22 mouse cellular contexts compared by ENCODE assay signal in genomic region chr6:47963051-47963450, GRCm38 (mm10). TPM values are rescaled to one million over a fixed set of nuclear protein-coding genes. Genes with fewer than 3 reads are reported as not detected.
DNase-seq lines count a peak whose midpoint lies in the region; ATAC-seq and TF ChIP-seq lines count a peak whose summit lies in the region.
"Had no signal": no experiment of that assay in that cellular context is flagged by ENCODE, and none has a peak within 500 bp of the region (broad histone marks: within the 10 kb centered on the region; RNA-seq: fewer than 3 reads in every experiment).

No protein-coding gene starts in this region.

- no peaks in the 10 kb centered on the region for H3K4me1 ChIP-seq in G1E (ENCODE audit: insufficient read depth, low read depth, low read length)
- no peaks in the 10 kb centered on the region for H3K4me1 ChIP-seq in midbrain, embryonic 14.5 days (ENCODE audit: control insufficient read depth, insufficient read depth, low read length)
- H3K4me1 ChIP-seq: embryonic facial prominence, embryonic 15.5 days; forebrain, embryonic 12.5 days; heart, embryonic 13.5 days; hindbrain, embryonic 15.5 days had no signal

- TF ChIP-seq CTCF in G1E (IDR thresholded peaks at IDR 0.05; ENCODE audit: low read depth, low read length): no peak

- intact Hi-C loops in left cerebral cortex, postnatal 25 days (cut with DNase I): no loop called here
- intact Hi-C loops in left cerebral cortex, postnatal 4 days (cut with DNase I): no loop called here

- peaks cover 77% of the 10 kb centered on the region for H3K36me3 ChIP-seq in G1E (replicated peaks)
- H3K36me3 ChIP-seq in midbrain, embryonic 14.5 days (ENCODE audit: control insufficient read depth, insufficient read depth, low read length): peaks cover 57% of the 10 kb centered on the region

- H3K4me3 ChIP-seq in G1E (ENCODE audit: low read depth, low read length): no peak overlapping the region
- no peak overlapping the region for H3K4me3 ChIP-seq in midbrain, embryonic 14.5 days (replicated peaks; ENCODE audit: low read depth, low read length)
- H3K4me3 ChIP-seq: embryonic facial prominence, embryonic 15.5 days; forebrain, embryonic 12.5 days; gastrocnemius, adult 2 months; heart, embryonic 13.5 days; hindbrain, embryonic 15.5 days had no signal

- H3K9ac ChIP-seq in midbrain, embryonic 14.5 days (replicated peaks; ENCODE audit: low read length): no peak overlapping the region
- H3K9ac ChIP-seq: embryonic facial prominence, embryonic 15.5 days; forebrain, embryonic 12.5 days; heart, embryonic 13.5 days; hindbrain, embryonic 15.5 days had no signal

- WGBS in midbrain, embryonic 14.5 days: 89% methylated on average over 7 of the region's 7 CpGs

- no peaks in the 10 kb centered on the region for H3K27me3 ChIP-seq in G1E (ENCODE audit: insufficient read depth, low read length)
- H3K27me3 ChIP-seq in midbrain, embryonic 14.5 days (ENCODE audit: control insufficient read depth, insufficient read depth, low read length): no peaks in the 10 kb centered on the region
- H3K27me3 ChIP-seq: embryonic facial prominence, embryonic 15.5 days; forebrain, embryonic 12.5 days; hindbrain, embryonic 15.5 days had no signal

- peak; percentile 70 for ATAC-seq in G1E (ENCODE audit: extremely low read depth, insufficient number of reproducible peaks, low FRiP score, poor library complexity, severe bottlenecking)
- ATAC-seq in midbrain, embryonic 14.5 days (ENCODE audit: low FRiP score, low TSS enrichment): no peak
- ATAC-seq: intestine, embryonic 16.5 days had no signal

- H3K4me2 ChIP-seq in midbrain, embryonic 14.5 days (ENCODE audit: low read length): no peak overlapping the region
- H3K4me2 ChIP-seq: embryonic facial prominence, embryonic 15.5 days; forebrain, embryonic 12.5 days; heart, embryonic 13.5 days; hindbrain, embryonic 15.5 days had no signal

- DNase-seq in frontal cortex, adult 2 months (ENCODE audit: extremely low spot score in 1 of 2, low spot score in 1 of 2): peak; percentile 14 to 51
- DNase-seq in frontal cortex, postnatal 10 days (ENCODE audit: low spot score in 2 of 2): no peak
- peak; percentile 18 to 69 for DNase-seq in left cerebral cortex, postnatal 25 days (ENCODE audit: low spot score in 2 of 2)
- no peak for DNase-seq in left cerebral cortex, postnatal 4 days
- no peak for DNase-seq in G1E (ENCODE audit: low spot score)
- DNase-seq in adrenal gland, postnatal 25 days: peak; percentile 28
- no peak for DNase-seq in kidney, adult 8-10 months
- DNase-seq in midbrain, embryonic 14.5 days: no peak
- DNase-seq: cerebellum, adult 11 months; cerebellum, postnatal 14 days; embryo, embryonic 11 days; gastrocnemius, adult 2 months; heart, postnatal 36 days; kidney, postnatal 14 days; liver; lung, adult 18-20 months; thymus, adult 2 months had no signal

- H3K27ac ChIP-seq in midbrain, embryonic 14.5 days (replicated peaks; ENCODE audit: low read depth, low read length): no peak overlapping the region
- H3K27ac ChIP-seq: embryonic facial prominence, embryonic 15.5 days; forebrain, embryonic 12.5 days; gastrocnemius, adult 2 months; heart, embryonic 13.5 days; hindbrain, embryonic 15.5 days had no signal

- H3K9me3 ChIP-seq in G1E (replicated peaks): no peaks in the 10 kb centered on the region
- no peaks in the 10 kb centered on the region for H3K9me3 ChIP-seq in midbrain, embryonic 14.5 days (ENCODE audit: control insufficient read depth, low read length)
- H3K9me3 ChIP-seq: embryonic facial prominence, embryonic 15.5 days; forebrain, embryonic 12.5 days; heart, embryonic 13.5 days; hindbrain, embryonic 15.5 days had no signal

RNA-seq across cellular contexts. Expression of gene Zfp956, which starts 9.9 kb away (rescaled TPM):
- polyA plus RNA-seq in frontal cortex, adult 2 months (2012; rRNA removed): 28.6 and 34.0 TPM in 2 replicates
- total RNA-seq in left cerebral cortex, postnatal 25 days (2021): 10 to 100 TPM; 19.4 to 19.7 TPM
- 10 to 100 TPM; 23.2 to 28.7 TPM for total RNA-seq in left cerebral cortex, postnatal 4 days (2021)
- total RNA-seq in G1E (2014; fragmentation: Nextera tagmentation) (6.2 and 6.5 TPM in 2 replicates), G1E (2017) (5.8 and 8.6 TPM in 2 replicates)
- 5.5 and 8.0 TPM in 2 replicates for polyA plus RNA-seq in G1E (2012)
- 7.9 and 9.0 TPM in 2 replicates for total RNA-seq in adrenal gland, postnatal 25 days (2021)
- polyA plus RNA-seq in midbrain, embryonic 14.5 days (2014; fragmentation: Nextera tagmentation; extraction: Ambion mirVana): 14.0 and 17.9 TPM in 2 replicates

RNA-seq across cellular contexts. Expression of gene Zfp212, which starts 42.8 kb away (rescaled TPM):
- 10.5 and 12.9 TPM in 2 replicates for polyA plus RNA-seq in frontal cortex, adult 2 months (2012; rRNA removed)
- 10 to 100 TPM; 15.0 to 17.4 TPM for total RNA-seq in left cerebral cortex, postnatal 25 days (2021)
- total RNA-seq in left cerebral cortex, postnatal 4 days (2021): 10 to 100 TPM; 18.5 to 20.5 TPM
- total RNA-seq in G1E (2014; fragmentation: Nextera tagmentation): 11.1 and 11.4 TPM in 2 replicates
- total RNA-seq in G1E (2017): 7.6 and 8.2 TPM in 2 replicates
- 14.0 and 16.5 TPM in 2 replicates for polyA plus RNA-seq in G1E (2012)
- 18.9 and 19.2 TPM in 2 replicates for total RNA-seq in adrenal gland, postnatal 25 days (2021)
- 11.7 and 16.4 TPM in 2 replicates for polyA plus RNA-seq in midbrain, embryonic 14.5 days (2014; fragmentation: Nextera tagmentation; extraction: Ambion mirVana)

Comparison
In these comparisons a context has a peak if more than half of its experiments do, and no peak if none do; other contexts are left out.
1. DNase-seq: peak in frontal cortex, adult 2 months (2 of 2), left cerebral cortex, postnatal 25 days (2 of 2) and adrenal gland, postnatal 25 days (single experiment); none in frontal cortex, postnatal 10 days (0 of 2), left cerebral cortex, postnatal 4 days (single experiment), G1E (single experiment), kidney, adult 8-10 months (0 of 2) and midbrain, embryonic 14.5 days (single experiment).